Mouse (Mus musculus): ENCODE results near the gene Acer1.

Acer1 gene

DNA sequence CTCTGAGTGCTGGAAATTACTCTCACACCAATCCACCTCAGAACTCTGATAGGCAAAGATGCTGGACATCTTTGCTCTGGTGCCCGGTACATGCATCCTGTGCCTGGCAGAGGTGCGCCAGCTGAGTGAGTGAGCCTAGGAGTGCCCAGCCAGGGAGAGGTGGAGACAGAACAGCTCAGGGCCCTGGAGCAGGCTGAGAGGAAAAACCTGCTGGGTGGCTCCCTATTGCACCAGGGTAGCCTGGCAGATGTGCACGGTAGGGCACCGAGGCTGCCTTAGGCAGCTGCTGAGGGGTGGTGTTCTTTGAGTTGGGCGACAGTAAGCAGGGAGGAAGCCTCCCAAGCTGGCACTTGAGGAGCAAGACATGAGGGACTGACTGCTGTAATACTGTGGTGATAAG is at the start of gene Acer1:
Gene Acer1, minus strand, starts transcription at position 114 of the 400 bp plus-strand sequence.
- no peak for DNase-seq (ENCODE audit: low spot score)

DNA sequence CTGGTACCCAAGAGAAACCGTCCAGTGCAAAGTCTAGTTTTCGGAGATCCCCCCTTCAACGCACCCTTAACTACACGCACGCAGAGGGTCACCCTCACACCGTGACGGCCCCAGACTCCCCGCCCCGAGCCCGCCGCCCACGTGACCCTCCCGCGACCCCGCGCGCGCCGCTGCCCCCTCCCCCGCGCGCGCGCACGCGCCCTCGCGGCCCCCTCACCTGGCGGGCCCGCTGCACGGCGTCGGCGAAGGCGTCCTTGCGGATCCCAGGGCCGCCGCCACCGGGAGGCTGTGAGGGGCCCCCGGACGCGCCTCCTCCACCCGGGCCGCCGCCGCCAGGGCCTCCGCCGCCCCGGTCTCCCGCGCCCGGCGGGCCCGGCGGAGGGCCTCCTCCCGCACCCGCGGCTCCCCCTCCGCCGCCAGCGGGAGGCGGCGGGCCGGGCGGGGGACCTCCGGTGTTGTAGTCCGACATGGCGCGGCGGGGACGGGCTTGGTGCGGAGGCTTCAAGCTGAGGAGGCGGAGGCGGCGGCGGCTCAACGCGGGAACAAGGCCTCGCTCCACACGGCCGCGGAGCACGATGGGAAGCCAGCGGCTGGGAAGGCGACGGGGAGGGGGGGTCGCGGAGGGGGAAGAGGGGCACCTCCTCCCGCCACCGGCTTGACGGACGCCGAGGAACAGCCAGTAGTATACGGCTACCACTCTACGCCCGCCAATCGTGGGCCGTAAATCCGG is 49.2 kb upstream of the Acer1 start, which contains the start of gene Khsrp:
Gene Khsrp, minus strand, starts transcription at position 592 of the 730 bp plus-strand sequence.
- no peak for DNase-seq (ENCODE audit: low spot score)

DNA sequence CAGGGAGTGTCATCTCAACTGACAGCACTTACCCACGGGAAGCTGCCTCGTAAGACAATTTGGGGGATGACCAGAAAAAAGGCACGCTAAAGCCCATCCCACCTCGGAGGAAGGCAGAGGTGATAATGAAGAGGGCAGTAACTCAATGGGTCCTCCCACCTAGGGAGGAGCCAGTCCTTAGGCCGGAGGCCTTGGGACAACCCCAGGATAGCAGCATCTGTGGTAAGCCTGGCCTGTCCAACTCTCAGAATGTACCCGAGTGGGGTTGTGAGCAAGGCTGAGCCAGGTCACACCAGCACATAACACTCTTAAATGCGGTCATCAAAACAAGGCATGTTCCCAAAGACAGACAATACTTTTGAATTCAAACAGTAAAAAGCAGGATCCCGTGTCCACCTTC is 47.8 kb upstream of the Acer1 start:
- no peak for DNase-seq (ENCODE audit: low spot score)

DNA sequence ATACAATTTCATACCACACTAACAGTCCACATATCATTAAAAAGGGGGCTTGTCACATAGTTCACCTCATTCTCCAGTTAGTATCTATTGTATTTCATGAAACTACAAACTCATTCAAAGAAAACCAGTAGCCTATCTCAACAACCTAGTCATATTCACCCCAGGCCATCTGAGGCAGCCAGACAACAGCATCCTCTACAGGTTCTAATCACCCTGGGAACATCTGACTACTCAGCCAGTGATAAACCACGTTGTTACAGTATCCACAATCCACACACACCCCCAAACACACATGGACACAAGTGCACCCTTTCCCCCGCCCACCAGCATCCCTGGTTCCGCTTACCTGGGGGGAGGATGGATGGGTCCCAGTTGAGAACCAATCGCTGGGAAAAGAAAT is 45.5 kb upstream of the Acer1 start:
- DNase-seq (ENCODE audit: low spot score), result no peak

DNA sequence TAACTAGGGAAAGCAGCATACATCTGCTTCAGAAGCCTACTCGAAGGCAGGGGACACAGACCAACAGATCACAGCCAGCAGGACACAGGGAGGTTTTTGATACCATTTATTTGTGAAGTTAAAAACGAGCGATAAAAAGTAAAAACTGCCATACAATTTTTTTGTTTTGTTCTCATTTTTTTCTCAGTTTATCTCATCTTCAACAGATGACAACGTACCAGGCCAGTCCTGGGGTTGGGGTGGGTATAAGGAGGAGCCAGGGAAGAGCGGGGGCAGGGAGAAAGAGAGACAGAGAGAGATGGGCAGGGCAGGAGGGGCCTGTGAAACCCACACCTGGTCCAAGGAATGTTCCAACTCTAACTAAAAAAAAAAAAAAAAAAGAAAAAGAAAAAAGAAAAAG is 39.0 kb upstream of the Acer1 start:
- no peak for DNase-seq (ENCODE audit: low spot score)

DNA sequence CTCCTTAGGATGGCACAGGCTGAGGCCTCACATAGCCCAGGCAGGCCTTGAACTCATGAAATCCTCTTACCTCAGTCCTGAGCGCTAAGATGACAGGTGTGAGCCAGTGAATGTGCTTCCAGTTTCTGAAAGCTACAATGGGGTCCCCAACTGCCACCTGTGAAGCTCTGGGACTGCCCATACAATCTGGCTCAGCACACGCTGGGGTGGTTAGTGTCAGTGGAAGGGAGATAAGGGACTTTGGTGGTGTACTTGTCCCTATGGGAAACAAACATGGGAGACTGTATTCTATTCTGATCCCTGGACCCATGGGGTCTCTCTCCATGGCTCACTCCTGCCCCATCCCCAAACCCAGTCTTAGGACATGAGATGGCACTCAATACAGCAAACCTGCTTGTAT is 37.8 kb upstream of the Acer1 start:
- DNase-seq (ENCODE audit: low spot score), result no peak

DNA sequence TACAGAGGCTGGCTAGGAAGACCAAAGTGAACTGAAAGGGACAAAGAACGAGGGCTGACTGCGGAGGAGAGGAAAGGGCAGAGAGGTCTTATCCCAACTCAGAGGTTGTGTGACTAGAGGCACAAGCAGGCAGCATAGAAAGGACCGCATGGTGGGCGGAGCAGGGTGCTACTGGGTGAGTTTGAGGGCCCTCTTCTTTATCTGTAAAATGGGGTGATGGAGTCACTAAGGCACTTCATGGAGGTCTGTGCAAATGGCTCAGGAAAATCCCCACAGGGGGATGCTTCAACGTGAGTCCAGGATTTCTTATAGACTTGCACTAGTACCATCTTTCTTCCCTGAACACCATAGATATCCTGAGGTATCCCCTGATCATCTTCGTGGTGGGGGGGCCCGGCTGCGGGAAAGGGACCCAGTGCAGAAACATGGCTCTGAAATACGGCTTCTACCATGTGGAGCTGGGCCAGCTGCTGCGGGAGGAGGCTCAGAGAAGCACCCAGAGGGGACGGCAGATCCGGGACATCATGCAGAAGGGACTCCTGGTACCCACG is 30.4 kb upstream of the Acer1 start:
- no peak for DNase-seq (ENCODE audit: low spot score)

DNA sequence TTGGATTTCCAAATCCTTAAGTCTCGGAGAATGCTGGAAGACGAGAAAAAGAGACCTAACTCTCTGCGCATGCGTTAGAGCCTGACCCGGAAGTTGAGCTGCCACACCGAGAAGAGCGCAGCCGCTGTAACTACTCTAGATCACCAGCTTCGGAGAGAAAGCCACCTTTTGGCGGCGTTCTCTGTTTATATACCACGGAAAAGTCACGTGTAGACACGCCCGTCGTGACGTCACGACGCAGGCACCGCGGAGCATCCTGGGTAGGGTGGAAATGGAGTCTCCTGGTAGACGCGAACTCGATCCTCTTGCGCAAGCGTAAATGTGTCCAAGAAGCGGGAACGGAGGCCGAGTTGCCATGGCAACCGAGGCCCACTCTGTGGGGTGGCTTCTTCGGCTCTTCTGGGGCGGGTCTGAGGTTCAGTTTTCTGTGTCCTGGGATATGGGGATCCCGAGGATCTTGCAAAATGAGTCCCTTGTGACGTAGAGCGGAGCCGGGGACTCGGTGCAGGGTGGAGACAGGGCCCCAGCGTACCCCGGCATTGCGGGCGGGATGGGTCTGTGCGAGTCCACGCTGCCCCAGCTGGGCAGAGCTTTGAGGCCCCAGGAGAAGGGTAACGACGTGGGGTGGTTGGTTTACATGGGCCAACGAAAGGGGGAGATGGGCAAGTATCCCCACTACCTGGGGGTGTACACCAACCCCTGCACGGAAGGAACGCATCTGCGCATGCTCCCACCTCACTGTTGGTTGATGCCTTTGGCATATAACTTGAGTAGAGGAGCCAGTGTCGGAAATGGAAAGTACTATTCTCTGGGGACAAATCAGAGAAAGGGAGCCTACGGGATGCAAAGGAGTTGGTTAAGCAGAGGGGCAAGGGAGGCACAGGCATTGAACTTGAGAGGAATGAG is 29.6 kb upstream of the Acer1 start, which contains the start of the genes Gtf2f1 and Gm17949:
Gene Gtf2f1, minus strand, starts transcription at position 53 of the 906 bp plus-strand sequence.
Gene Gm17949, plus strand, starts transcription at position 234 of the 906 bp plus-strand sequence.
- DNase-seq (ENCODE audit: low spot score), result peak; percentile 92

DNA sequence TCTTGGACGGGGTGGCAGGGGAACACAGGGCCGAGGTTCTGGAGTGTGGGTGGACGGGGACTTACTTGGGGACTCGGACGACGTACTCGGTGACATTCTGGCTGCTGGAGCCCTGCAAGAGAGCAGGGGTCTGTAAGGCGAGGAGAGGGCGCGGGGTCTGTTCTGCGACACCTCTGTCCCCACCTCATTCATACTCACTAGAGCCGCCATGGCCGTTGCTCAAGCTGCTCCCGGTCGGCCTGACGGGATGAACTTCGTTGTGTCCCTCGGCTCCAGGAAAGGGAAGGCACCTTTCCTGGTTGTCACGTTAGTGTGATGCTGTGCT is 28.9 kb upstream of the Acer1 start:
- DNase-seq (ENCODE audit: low spot score), result no peak

DNA sequence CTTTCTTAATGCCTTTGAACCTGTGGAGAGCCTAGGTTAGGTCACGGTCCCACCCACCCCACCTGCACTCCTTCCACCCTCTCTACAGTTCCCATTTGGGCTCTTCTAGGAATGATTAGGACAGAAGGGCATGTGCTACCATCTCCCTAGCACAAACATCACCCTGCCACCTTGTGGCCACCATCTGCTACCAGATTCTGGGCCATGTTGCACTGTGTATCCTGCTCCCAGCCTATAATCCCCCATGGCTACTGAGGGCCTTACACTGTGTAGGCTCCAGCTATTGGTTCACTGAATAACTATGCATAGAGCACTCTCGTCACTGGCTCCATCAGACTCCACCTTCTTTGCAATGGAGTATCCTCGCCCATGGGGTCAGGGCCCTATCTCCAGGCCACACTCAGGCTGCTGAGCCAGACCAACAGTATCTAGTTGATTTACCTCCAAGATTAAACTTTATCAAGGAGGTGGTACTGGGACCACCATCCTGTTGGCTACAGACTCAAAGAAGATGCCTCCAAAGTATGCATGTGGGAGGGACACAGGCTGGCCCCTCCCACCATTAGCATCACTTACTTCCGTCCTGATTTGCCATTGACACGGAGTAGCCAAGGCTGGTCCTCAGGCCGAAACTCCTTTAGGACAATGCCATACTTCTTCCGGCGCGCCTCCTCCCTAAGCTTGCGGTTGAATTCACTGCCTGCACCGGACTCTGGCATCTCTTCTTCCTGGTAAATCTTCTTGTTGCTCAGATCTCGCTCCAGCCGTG is 25.4 kb upstream of the Acer1 start:
- DNase-seq (ENCODE audit: low spot score), result no peak

DNA sequence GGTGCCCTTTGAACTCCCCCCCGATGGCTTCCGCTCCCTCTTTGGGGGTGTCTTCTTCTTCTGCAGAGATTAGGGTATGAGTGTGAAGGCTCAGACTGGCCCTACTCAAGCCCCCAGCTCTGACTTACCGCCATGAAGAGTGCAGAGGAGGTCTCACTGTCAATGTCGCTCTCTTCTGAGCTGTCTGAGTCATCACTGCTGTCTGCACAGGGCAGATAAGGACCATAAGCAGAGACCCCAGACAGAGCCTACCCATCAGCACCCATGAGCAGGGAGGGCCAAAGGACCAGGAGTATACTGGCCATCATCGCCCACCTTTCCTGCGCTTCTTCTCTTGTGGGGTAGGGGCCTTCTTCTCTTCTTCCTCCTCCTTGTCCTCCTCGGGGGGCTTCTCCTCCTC is 22.1 kb upstream of the Acer1 start:
- no peak for DNase-seq (ENCODE audit: low spot score)

DNA sequence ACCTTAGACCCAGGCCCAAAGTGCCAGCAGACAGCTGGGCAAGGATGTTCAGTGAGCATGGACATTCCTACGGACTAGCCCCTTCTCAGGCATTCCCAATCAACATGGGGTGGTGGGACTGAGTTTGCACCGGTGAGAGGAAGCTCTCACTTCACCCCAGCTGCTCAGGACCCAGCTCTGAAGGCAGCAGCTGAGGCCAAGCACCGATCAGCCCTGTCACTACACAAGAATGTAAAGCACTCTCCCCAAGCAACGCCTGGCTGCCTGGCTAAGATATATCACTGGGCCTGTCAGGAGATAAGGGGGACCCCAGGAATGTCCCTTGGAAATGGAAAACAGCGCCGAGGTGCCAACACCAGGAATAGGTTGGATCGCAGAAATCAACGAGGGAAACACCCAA is 19.3 kb upstream of the Acer1 start:
- no peak for DNase-seq (ENCODE audit: low spot score)

DNA sequence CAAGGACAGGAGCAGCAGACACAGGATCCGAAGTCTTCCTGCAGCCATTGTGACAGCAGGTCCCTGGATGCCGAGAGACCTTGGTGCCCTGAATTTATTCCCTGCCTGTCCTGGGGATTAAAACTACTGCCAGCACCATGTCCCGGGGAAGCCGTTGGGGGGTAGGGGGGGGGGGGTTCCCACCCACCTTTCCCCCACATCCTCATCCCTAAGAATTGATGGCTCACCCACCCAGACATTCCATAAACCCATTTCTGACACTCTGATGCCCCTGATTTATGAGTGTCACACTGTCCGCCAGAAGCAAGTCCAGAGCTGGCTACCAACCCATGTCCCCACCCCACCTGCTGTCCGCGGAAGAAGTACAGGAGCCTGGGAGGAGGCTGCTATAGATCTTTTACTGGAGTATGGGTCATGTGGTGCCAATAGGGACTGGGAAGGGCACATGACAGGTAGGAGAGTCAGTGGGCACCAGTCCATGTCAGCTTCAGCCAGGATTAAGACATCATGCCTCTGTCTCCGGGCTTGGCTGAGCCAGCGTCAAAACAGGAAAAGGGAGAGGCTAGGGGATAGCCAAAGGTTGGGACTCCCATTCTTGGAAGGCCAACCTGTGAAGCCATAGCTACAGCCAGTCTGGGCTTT is 18.2 kb upstream of the Acer1 start, which contains the start of gene Pspn:
Gene Pspn, minus strand, starts transcription at position 51 of the 642 bp plus-strand sequence.
- DNase-seq (ENCODE audit: low spot score), result no peak

DNA sequence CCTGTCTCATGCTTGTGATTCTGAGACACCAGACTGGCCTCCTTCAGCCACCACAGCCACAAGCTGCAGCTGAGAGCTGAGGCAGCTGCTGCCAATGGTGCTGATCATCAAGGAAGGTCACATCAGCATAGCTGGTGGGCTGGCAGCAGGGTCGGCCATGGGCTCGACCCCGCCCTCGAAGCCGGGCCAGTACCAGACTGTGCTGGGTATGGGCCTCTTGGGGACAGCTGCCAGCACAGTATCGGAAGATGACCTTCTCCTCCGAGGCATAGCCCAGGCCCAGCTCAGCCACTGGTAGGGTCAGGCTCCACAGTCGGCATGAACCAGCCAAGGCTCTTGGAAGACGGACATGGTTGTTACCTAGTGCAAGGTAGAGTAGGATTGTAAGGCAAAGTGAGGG is 17.5 kb upstream of the Acer1 start:
- DNase-seq (ENCODE audit: low spot score), result peak; percentile 52

DNA sequence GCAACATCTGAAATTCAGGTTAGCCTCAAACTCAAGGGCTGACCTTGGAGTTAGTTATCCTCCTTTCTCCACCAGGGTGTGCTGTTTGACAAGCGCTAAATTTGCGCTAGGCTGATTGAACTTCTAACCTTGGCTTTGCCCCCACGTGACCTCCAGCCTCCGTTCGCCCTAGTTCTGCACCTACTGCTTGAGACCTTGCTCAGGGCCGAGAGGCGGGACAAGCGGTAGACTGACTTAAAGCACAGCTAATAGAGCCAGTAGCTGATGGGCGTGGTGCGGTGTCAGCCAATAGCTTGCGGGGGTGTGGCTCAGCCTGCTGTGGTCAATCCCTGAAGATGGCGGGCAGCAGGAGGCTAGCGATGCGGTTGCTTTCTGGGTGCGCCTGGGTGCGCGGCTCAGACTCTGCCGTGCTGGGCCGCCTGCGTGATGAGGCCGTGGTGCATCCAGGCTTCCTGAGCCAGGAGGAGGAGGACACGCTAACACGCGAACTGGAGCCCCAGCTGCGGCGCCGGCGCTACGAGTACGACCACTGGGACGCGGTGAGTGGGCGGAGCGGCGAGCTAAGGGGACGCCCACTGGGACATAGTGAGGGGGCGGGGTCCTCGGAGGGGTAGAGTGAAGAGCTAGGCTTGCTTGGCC is 15.2 kb upstream of the Acer1 start, which contains the start of gene Alkbh7:
Gene Alkbh7, plus strand, starts transcription at position 311 of the 639 bp plus-strand sequence.
- DNase-seq (ENCODE audit: low spot score), result peak; percentile 97

DNA sequence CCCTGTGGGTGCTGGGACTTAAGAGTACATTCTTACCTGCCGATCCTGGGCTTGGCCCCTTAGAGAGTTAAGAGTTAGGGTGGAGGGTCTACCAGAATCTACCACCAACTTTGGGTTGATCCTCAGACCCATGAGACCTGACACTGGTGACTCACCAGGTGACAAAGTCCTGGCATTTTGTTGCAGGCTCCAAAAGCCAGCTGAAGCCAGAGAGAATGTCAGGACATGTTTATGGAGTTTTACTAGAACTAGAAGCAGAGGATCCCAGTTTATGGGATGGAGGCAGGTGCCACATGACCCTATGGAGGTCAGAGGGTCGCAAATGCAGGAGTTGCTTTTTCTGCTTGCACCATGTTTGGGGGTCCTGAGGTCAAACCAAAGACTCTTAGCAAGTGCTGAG is 14.6 kb upstream of the Acer1 start:
- DNase-seq (ENCODE audit: low spot score), result no peak

DNA sequence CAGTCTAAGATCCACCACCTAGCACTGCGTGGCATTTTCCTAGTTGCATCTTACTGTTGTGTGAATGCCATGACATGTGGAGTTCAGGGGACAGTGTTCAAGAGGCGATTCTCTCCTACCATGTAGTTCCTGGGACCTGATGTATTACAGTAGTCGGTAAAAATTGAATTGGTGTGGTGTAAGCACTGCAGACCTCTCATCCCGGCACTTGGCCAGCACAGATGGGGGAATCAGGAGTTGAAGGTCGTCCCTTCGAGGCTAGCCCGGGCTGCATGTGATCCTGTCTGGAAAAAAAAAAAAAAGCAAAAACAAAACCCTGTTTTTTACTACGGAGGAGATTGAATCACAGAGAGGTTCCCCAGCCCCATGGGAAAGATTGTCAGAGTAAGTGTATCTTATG is 13.1 kb upstream of the Acer1 start:
- no peak for DNase-seq (ENCODE audit: low spot score)

DNA sequence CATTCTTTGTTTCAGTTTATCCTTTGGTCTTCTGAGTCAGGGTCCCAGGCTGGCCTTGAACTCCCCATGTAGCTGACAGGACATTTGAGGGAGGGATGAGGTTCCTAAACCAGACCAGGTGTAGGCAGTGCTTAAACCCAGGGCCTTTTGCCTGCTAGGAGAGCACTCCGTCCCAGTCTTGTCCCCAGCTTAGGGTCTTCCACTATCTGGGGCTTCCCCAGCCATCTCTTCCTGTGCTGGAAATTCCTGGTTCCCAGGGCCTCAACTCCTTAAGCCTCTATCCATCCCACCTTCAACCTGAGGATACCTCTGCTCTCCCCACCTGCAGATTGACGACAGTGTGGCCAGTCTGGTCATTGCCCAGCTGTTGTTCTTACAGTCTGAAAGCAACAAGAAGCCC is 9.0 kb upstream of the Acer1 start:
- DNase-seq (ENCODE audit: low spot score), result peak; percentile 1

DNA sequence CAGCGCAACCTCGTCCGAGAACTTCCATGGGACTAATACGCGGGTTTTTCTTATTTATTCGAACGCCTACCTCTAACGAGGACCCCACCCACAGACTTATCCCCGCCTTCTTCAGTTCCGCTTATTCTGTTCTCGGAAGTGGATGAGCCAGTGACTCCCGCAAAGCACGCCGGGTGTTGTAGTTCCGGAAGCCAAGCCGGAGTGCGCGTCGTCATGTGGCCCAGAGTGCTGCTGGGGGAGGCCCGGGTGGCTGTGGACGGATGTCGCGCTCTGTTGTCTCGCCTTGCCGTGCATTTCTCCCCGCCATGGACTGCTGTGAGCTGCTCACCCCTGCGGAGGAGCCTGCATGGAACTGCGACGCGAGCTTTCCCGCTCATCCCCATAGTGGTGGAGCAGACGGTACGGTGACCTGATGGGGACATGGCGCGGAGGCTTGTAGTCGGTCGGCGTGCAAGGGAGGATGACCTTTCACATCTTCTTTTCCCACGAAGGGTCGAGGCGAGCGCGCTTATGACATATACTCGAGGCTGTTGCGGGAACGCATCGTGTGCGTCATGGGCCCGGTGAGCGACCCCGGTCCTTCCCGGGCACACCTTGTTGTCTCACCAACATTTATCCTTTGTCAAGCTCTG is 8.3 kb upstream of the Acer1 start, which contains the start of gene Clpp:
Gene Clpp, plus strand, starts transcription at position 191 of the 632 bp plus-strand sequence.
- peak; percentile 90 for DNase-seq (ENCODE audit: low spot score)

DNA sequence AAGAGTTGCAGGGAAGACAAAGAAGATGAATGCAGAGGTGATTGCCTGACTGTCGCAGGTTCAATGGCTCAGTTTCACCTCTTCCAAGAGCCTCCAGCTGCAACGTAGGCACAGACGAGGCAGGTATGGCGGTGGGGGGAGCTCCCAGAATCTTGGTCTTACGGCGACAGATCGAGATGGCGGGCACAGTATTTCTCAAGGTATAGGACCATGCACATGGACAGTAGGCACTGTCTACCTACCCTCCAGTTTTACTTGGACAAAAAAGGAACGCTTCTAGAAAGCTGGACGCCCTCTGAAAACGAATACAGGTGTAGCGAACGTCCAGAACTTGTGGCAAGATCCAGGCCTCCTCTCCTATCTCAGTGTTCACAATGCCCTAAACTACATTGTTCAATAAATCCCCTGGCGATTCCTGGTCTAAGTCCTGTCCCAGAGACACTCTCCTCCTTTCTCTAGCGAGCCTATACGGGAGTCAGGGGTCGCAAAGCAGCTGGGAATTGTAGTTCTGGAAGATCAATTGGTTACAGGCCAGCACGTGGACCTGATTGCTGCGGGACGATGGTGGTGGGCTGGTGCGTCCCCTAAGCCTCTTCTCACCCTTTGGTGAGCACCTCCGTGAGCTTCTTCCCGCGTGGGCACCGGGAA is 7.7 kb upstream of the Acer1 start:
- DNase-seq (ENCODE audit: low spot score), result peak; percentile 65
